Mouse (Mus musculus) bone marrow, adult 2 months (tissue): ENCODE measurements around the gene Gm20403. TPM values are rescaled to one million over a fixed set of nuclear protein-coding genes. Genes with fewer than 3 reads are reported as not detected.
"Not testable (repeated sequence)": the region's sequence is repeated elsewhere in the genome, so short reads cannot be mapped to it uniquely, and the experiment has no call there.

ENCODE experiments used
- H3K27ac ChIP-seq: fragments of 200-500 bp; 2 replicates; pipeline ENCODE4 v1.5.1; 2012; ENCODE audit warnings: low read depth, mild to moderate bottlenecking, control low read depth, inconsistent platforms, low read length; ENCODE audit not compliant: control insufficient read depth, poor library complexity, insufficient read depth
- H3K4me1 ChIP-seq: fragments of 200-500 bp; 2 replicates; pipeline ENCODE4 v1.6.1; 2011; ENCODE audit warnings: low read length; ENCODE audit not compliant: control insufficient read depth, insufficient read depth
- H3K4me3 ChIP-seq: fragments of 200-500 bp; replicated peaks from 2 replicates; pipeline ENCODE3; 2011; ENCODE audit warnings: mild to moderate bottlenecking, low read depth, low read length, control low read depth; ENCODE audit not compliant: control insufficient read depth
- CTCF ChIP-seq: fragments of 200-500 bp; IDR thresholded peaks from 2 replicates; pipeline ENCODE4 v1.5.1; 2011; ENCODE audit warnings: low read length, control low read depth; ENCODE audit not compliant: control insufficient read depth, insufficient read depth
- POLR2A ChIP-seq: fragments of 200-500 bp; IDR thresholded peaks from 2 replicates; pipeline ENCODE4 v1.6.1; 2011; ENCODE audit warnings: low read depth, mild to moderate bottlenecking, control low read depth, low read length, borderline replicate concordance; ENCODE audit not compliant: control insufficient read depth
- WGBS: fragments of 180-500 bp; shearing (Covaris S2); methylation state at CpG from one replicate; pipeline ENCODE4 v1.1.7; 2018; 5-methylcytosine and 5-hydroxymethylcytosine counted together
- polyA plus RNA-seq: library from polyadenylated mRNA; stranded (reverse); fragments of >200 nt; gene quantifications from 2 replicates; pipeline ENCODE4 v1.2.4, GENCODE M21; 2011; ENCODE audit warnings: low replicate concordance; ENCODE audit not compliant: missing spikeins, insufficient read depth, insufficient read length

Gm20403 gene
- polyA plus RNA-seq, 1 experiment = not detected

DNA sequence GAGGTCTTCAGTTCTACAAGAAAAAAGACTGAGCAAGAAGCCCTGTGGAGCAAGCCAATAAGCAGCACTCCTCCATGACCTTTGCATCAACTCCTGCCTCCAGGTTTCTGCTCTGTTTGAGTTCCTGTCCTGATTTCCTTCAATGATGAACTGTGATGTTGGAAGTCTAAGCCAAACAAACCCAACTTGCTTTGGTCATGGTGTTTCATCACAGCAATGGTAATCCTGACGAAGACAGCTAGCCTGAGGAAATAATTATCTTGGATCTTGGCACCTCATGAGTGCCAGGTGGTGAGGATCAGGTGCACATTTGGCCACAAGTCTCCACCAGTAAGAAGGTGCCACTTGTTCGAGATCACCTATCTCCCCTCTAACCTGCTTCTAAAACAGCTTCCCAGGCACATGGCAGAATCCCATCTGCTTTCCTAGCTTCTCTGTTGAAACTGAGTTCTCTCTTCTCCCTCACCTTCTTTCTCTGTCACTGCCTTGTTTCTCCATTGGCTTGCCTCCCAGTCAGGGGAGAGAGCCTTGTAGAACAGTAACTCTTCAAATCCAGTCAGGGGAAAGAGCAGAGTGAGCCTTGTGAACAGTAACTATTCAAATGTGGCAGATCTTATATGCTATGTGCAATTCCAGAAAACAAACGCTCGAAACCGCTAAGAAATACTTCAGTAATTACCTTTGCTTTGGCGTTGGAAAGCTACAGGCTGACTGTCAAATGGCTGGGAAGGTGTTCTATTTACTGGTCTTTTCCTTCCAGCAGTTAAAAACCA is 27.5 kb upstream of the Gm20403 start, which contains the start of gene Baz1a:
Gene Baz1a, minus strand, starts transcription at position 723 of the 773 bp plus-strand sequence.
- TF ChIP-seq POLR2A (no peak), CTCF (no peak)
- no peak within 1 kb of the TSS for H3K4me3 ChIP-seq
- peaks cover 3% of the 10 kb centered on the region; the same call in 1 of the 2 replicates for H3K4me1 ChIP-seq
- WGBS = 86% methylated on average over 6 of the region's 6 CpGs
- H3K27ac ChIP-seq = no peak within 1 kb of the TSS

DNA sequence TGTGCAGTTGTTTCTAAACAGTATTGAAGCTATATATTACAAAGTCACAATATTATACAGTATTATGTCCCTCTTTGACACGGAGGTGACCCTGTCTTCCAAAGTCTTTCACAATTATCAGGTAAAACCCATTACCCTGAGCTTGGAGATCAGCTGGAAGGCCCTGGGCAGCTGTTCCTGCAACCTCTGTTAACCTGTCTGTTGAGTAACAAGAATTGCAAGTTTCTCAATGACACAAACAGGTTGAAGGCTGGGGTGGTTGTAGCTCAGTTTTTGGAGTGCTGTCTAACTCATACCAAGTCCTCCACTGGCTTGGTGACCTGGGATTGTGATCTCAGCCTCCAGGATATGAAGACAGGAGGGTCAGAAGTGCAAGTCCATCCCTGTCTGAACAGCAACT is 26.7 kb upstream of the Gm20403 start:
- Histone ChIP-seq H3K4me3 (no peak overlapping the region), H3K27ac (no peak overlapping the region), H3K4me1 (peaks cover 3% of the 10 kb centered on the region; the same call in 1 of the 2 replicates)
- WGBS = 55% methylated on average over 1 of the region's 1 CpGs
- TF ChIP-seq POLR2A = no peak

DNA sequence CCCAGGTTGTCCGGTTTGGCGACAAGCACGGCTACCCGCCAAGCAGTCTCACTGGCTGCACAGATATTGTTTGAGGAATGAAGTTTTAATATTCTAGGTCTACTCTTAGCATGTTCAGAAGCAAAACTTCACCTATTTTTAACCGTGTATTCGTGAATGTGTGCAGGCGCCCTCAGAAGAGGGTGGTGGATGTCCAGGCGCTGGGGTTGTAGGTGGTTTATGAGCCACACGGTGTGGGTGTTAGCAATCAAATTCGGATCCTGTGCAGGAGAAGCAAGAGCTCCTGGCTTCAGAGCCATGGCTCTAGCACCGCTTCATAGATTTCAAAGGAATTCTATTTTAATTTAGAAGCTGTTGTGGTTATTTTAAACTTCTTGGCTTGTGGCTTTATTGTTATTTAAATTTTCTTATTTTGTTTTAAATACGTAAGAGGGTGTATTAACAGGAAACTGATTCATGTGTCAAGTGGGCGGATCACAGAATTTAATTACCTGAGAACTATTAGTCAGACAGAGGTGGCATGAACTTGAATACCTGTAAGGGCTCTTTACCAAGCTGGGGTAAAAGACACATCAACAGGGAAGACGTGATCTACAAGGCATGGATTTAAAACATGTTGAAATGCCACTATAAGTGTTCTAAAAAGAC is 21.2 kb upstream of the Gm20403 start:
- TF ChIP-seq CTCF (no peak), POLR2A (no peak)
- H3K4me3 ChIP-seq = no peak overlapping the region
- 82% methylated on average over 14 of the region's 14 CpGs for WGBS

DNA sequence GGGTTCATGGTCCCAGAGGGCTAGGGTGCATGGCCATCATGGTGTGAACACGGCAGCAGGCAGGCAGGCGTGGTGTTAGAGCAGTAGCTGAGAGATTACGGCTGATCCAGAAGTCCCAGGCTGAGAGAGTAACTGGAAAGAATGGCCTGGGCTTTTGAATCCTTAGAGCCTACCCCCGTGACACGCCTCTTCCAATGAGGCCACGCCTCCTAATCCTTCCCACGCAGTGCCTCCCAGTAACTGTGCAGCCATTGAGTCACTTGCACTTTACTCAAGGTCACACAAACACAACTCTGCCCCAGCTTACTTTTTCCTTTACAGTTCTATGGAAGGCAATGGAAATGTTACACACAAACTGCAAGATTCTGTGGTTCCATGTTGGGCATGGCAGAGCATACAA is 19.7 kb upstream of the Gm20403 start:
- WGBS = 90% methylated on average over 7 of the region's 7 CpGs
- Histone ChIP-seq H3K27ac (no peak overlapping the region), H3K4me3 (no peak overlapping the region), H3K4me1 (no peaks in the 10 kb centered on the region)
- TF ChIP-seq CTCF = no peak
- no peak for TF ChIP-seq POLR2A

More for the DNA sequence above, 21.2 kb upstream of the Gm20403 start:
- Histone ChIP-seq H3K27ac (no peak overlapping the region), H3K4me1 (no peaks in the 10 kb centered on the region)

DNA sequence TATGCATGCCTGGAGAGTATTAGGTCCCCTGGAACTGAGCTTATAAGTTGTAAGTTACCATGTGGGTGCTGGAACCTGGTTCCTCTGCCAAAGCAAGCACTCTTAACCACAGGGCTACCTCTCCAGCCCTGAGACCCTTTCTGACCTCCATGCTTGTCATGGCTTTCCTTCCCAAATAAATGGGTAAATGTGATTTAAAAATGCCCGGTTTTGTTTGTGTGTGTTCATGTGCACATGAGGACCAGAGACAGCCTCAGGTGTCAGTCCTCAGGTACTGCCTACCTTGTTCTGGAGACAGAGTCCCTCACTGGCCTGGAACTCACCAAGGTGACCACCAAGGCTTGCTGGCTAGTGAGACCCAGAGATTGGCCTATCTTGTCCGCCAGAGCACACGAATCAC is 18.1 kb upstream of the Gm20403 start:
- no peak overlapping the region for H3K4me3 ChIP-seq
- no peak overlapping the region for H3K27ac ChIP-seq
- TF ChIP-seq CTCF (no peak), POLR2A (no peak)
- WGBS = 61% methylated on average over 3 of the region's 3 CpGs
- no peaks in the 10 kb centered on the region for H3K4me1 ChIP-seq

DNA sequence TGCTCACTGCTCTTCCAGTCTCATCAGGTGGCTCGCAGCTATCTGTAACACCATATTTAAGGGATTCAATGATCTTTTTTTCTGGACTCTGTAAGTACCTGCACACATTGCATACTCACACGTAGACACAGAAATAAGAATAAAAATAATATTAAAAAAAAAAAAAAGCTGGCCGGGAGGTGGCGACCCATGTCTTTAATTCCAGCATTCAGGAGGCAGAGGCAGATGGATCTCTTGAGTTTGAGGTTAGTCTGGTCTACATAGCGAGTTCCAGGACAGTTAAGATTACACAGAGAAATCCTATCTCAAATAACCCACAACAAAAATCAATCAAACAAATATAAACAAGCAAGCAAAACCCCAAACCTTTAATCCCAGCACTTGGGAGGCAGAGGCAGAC is 17.5 kb upstream of the Gm20403 start:
- 88% methylated on average over 5 of the region's 5 CpGs for WGBS
- Histone ChIP-seq H3K4me3 (no peak overlapping the region), H3K27ac (no peak overlapping the region), H3K4me1 (no peaks in the 10 kb centered on the region)
- no peak for TF ChIP-seq POLR2A
- no peak for TF ChIP-seq CTCF

DNA sequence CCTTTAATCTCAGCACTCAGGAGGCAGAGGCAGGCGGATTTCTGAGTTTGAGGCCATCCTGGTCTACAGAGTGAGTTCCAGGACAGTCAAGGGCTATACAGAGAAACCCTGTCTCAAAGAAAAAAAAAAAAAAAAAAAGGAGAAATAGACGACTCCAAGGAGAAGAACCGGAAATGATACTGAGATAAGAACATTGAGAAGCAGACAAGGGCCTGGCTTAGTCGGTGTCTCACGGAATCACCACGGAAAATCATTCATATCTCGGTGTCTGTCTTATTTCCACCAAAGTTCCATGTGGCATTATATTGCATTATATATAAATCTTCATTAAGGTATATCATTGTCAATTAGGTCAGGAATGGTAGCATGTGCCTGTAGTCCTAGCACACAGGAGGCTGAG is 16.2 kb upstream of the Gm20403 start:
- H3K4me1 ChIP-seq, H3K27ac ChIP-seq, H3K4me3 ChIP-seq: not testable (repeated sequence)
- 54% methylated on average over 7 of the region's 7 CpGs for WGBS

DNA sequence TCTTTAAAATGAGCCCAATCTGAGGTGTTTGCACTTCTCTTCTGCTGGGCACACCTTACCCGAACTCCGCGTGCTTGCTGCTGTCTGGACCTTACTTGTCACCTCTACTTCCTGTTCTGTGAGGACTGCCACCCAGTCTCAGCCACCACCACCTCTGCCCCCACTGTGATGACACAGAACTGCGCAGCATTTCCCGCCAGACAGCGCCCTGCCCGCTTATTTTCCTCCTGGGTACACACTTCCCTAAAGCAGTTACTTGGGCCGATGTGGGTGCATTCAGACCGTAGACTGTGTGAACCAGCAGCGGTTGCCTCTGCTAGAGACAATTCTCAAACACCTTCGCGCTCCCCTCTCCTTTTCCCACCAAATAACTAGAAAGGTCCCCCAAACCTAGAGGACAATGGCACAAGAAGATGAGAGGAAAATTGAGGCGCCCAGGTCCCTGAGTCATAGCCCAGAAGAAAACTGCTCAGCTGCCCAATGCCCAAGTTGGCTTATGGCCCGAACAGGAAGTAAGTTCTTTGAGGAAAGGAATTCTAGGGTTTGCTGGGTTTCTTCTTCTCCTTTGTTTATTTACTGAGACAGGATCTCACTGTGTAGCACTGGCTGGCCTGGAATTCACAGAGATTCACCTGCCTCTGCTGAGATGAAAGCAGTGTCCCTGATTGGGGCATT is 12.8 kb upstream of the Gm20403 start:
- WGBS = 4% methylated on average over 14 of the region's 14 CpGs
- peaks cover 5% of the 10 kb centered on the region for H3K4me1 ChIP-seq
- peak overlapping the region; percentile 1 for H3K4me3 ChIP-seq
- peak; percentile 4; the same call in 1 of the 2 replicates for TF ChIP-seq CTCF
- TF ChIP-seq POLR2A = no peak
- peak overlapping the region; percentile 61 for H3K27ac ChIP-seq
